Mouse (Mus musculus): Measurements from ENCODE around the gene Gm10570. TPM values are rescaled to one million over a fixed set of nuclear protein-coding genes. Genes with fewer than 3 reads are reported as not detected.
A peak's percentile ranks its signal among the peaks of the same experiment; 100 is the strongest.

The Gm10570 gene
- polyA plus RNA-seq, 1 experiment from 2014 or later, result not detected

DNA sequence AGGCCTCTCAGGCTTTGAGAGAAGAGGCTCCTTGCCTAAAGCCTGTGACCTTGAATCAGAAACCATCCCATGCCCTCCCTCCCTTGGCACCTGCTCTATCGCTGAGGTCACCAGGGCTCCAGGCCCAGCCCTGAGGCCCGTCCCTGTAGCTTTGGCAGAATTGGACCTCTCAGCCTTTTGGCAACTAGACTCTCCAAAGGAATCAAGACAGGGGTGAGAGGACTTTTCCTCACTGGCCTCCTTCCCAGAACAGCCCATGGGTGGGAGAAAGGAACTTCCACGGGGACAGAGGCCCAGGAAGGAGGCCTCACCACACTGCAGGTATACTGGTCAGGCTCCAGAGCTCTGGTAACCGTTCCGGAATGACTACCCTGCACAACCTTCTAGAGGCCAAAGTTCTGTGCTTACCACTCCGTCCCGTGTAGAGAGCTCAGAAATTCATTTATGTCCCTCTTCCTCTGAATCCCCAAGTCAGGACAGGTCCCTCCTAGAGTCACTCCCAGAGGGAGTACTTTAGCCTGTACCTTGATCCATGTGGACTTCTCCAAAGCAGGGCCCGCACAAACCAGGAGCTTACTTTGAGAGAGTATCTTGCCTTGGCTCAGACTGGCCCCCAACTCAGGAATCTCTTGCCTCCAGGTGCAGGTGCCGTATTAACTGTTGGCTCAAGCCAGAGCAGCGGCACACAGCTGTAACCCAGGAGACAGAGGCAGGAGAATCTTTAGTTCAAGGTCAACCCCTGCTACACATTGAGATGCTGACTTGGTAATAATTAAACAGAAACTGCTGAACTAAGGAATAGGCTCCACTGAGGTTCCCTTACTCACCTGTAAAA is 1.5 kb downstream of the Gm10570 start:
- Histone ChIP-seq H3K4me3 (ENCODE audit: low read depth, low read length) (no peak overlapping the region), H3K9ac (no peak overlapping the region), H3K4me1 (ENCODE audit: insufficient read depth) (no peaks in the 10 kb centered on the region), H3K27ac (ENCODE audit: low read depth) (no peak overlapping the region), H3K27me3 (ENCODE audit: insufficient read depth, low read length) (peaks cover 42% of the 10 kb centered on the region), H3K9me3 (ENCODE audit: low read depth, low read length) (no peaks in the 10 kb centered on the region), H3K36me3 (ENCODE audit: insufficient read depth) (no peaks in the 10 kb centered on the region), H3K4me2 (peak overlapping the region; percentile 93; the same call in 1 of the 2 replicates)
- no peak for TF ChIP-seq CTCF (IDR thresholded peaks at IDR 0.05; ENCODE audit: low read depth)
- ATAC-seq (ENCODE audit: insufficient read depth), result no peak
- DNase-seq, result no peak
- 71% methylated on average over 10 of the region's 10 CpGs for WGBS

DNA sequence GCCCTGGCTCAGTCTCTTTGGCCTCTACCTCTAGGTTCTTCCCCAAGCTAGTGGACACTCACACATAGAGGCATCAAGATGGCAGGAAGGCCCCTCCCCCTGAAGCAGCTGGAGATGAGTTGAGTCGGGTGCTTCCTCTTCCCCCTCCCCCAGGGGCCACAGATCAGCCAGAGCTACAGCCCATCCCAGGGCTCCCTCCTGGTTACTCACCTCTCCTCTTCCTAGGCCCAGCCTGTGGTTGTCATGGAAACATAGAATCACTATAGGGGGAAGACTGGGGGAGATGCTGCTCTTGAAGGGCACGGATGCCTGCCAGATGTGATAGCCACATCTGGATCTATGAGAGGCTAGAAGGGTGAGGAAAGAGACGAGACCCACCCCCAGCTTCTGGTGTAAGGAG is 3.7 kb downstream of the Gm10570 start:
- WGBS, result 26% methylated on average over 3 of the region's 3 CpGs

DNA sequence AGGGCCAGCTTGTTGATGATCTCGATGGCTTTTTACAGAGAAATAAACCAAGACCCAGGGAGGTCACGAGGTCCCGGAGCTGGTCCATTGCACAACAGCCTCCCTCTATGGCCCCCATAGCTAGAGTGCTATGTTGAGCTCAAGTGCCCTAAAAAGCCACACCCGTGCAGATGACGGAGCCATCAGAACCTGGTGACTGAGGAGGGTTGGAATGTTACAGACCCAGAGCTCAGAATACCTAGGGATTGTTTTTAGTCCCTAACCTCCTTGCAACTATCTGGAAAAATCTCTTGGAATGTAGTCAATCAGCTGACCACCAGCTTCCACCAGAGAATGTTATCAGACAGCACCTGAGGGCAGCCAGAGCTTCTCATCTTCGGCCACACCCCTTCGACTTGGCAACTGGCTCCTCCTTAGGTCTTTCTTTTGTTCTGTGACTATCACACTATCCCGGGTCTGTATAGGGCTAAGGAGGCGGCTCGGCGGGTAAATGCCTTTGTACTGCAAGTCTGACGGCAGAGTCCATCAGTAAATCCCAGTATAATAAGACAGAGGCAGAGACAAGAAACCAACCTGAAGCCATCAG is 6.1 kb downstream of the Gm10570 start:
- 52% methylated on average over 12 of the region's 12 CpGs for WGBS
- no peaks in the 10 kb centered on the region for H3K9me3 ChIP-seq (ENCODE audit: low read depth, low read length)
- ATAC-seq (ENCODE audit: insufficient read depth), result no peak
- no peaks in the 10 kb centered on the region for H3K4me1 ChIP-seq (ENCODE audit: insufficient read depth)
- no peak overlapping the region for H3K9ac ChIP-seq
- no peak for TF ChIP-seq CTCF (IDR thresholded peaks at IDR 0.05; ENCODE audit: low read depth)
- no peak for DNase-seq
- no peak overlapping the region for H3K4me3 ChIP-seq (ENCODE audit: low read depth, low read length)
- no peaks in the 10 kb centered on the region for H3K36me3 ChIP-seq (ENCODE audit: insufficient read depth)
- H3K4me2 ChIP-seq, result no peak overlapping the region
- no peak overlapping the region for H3K27ac ChIP-seq (ENCODE audit: low read depth)
- H3K27me3 ChIP-seq (ENCODE audit: insufficient read depth, low read length), result peaks cover 9% of the 10 kb centered on the region; the same call in 1 of the 2 replicates

More for the DNA sequence above, 3.7 kb downstream of the Gm10570 start:
- no peak overlapping the region for H3K4me3 ChIP-seq (ENCODE audit: low read depth, low read length)
- H3K27me3 ChIP-seq (ENCODE audit: insufficient read depth, low read length), result peaks cover 32% of the 10 kb centered on the region
- no peak overlapping the region for H3K9ac ChIP-seq
- no peak overlapping the region for H3K4me2 ChIP-seq
- no peak overlapping the region for H3K27ac ChIP-seq (ENCODE audit: low read depth)
- no peak for DNase-seq
- TF ChIP-seq CTCF (IDR thresholded peaks at IDR 0.05; ENCODE audit: low read depth), result no peak
- no peaks in the 10 kb centered on the region for H3K9me3 ChIP-seq (ENCODE audit: low read depth, low read length)
- H3K36me3 ChIP-seq (ENCODE audit: insufficient read depth), result no peaks in the 10 kb centered on the region
- no peaks in the 10 kb centered on the region for H3K4me1 ChIP-seq (ENCODE audit: insufficient read depth)
- no peak for ATAC-seq (ENCODE audit: insufficient read depth)

DNA sequence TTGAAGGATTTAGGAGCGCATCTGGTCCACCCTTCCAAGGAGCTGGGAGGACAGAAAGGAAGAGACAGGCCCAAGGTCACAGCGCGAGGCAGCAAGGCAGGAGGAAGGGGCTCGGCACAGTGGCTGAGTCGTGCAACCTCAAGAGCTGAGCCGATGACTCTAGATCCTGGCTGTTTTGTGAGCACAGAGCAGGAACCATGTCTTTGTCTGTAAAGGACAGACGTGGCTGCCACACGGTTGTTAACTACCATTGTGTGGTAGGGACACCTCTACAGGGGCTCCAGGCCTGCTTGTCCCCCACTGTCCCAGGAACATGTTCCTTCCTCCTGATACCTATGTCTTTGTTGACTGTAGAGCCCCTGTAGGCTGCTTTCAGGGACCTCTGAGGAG is 8.8 kb downstream of the Gm10570 start:
- Histone ChIP-seq H3K27me3 (ENCODE audit: insufficient read depth, low read length) (no peaks in the 10 kb centered on the region), H3K9ac (no peak overlapping the region), H3K4me2 (no peak overlapping the region), H3K4me1 (ENCODE audit: insufficient read depth) (peaks cover 3% of the 10 kb centered on the region; the same call in 1 of the 2 replicates), H3K4me3 (ENCODE audit: low read depth, low read length) (no peak overlapping the region), H3K36me3 (ENCODE audit: insufficient read depth) (no peaks in the 10 kb centered on the region), H3K27ac (ENCODE audit: low read depth) (no peak overlapping the region), H3K9me3 (ENCODE audit: low read depth, low read length) (no peaks in the 10 kb centered on the region)
- no peak for ATAC-seq (ENCODE audit: insufficient read depth)
- no peak for DNase-seq
- WGBS, result 76% methylated on average over 8 of the region's 8 CpGs
- no peak for TF ChIP-seq CTCF (IDR thresholded peaks at IDR 0.05; ENCODE audit: low read depth)

DNA sequence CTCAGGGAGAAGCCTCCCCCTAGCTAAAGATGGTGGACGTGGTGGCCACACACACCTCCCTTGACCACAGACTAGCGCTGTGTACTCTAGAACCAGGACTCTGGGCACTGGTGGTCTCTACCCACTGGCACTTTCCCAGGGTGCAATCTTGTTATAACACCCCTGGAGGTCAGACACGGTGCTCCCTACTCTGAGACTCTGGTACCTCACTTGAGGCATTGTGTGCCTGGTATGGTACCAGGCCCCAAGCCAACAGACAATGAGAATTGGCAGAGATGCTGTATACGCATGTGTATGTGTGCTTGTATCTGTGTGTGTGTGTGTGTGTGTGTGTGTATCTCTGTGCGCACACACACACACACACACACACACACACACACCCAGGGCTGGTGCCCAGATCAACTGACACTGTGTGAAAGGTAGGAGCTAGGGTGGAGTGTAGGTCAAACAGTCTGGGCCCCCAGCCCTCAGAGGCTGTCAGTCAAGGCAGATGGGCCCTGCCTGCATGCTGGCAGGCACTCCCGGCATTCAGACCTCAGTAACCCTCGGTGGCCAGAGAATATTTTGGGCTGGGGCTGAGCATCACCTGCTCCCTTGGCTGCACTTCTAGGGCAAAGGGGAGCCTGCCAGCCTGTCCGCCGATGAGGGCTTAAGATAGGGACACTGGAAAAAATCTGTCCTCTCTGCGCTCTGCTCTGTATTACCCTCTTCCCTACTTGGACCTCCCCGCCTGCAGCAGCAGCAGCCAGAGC is 9.4 kb downstream of the Gm10570 start:
- no peak for DNase-seq
- ATAC-seq (ENCODE audit: insufficient read depth), result no peak
- Histone ChIP-seq H3K36me3 (ENCODE audit: insufficient read depth) (no peaks in the 10 kb centered on the region), H3K4me1 (ENCODE audit: insufficient read depth) (peaks cover 3% of the 10 kb centered on the region; the same call in 1 of the 2 replicates), H3K27ac (ENCODE audit: low read depth) (no peak overlapping the region), H3K4me3 (ENCODE audit: low read depth, low read length) (no peak overlapping the region), H3K9ac (no peak overlapping the region), H3K4me2 (no peak overlapping the region), H3K27me3 (ENCODE audit: insufficient read depth, low read length) (no peaks in the 10 kb centered on the region), H3K9me3 (ENCODE audit: low read depth, low read length) (no peaks in the 10 kb centered on the region)
- WGBS, result 74% methylated on average over 11 of the region's 11 CpGs
- TF ChIP-seq CTCF (IDR thresholded peaks at IDR 0.05; ENCODE audit: low read depth), result no peak

DNA sequence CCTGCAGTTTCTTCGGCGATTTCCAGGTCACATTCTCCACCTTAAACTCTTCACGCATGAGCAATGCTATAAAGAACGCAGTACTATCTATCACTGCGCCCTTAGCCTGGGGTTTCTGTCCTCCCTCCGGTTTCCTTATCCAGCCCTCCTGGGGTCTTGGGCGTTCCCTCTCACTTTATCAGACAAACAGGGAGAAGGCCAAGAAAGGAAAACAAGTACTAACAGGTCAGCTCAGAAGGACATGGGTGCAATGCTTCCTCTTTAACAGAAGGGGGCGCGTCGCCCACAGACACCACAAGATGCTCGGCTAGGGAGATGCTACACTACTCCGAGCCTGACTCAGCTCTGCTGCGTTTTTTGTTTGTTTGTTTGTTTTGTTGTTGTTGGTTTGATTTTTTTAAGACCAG is 11.3 kb downstream of the Gm10570 start:
- DNase-seq (peak; percentile 76), ATAC-seq (ENCODE audit: insufficient read depth) (0 out of 2 replicates have a peak, but pooled peaks have one; percentile 26)
- H3K27me3 ChIP-seq (ENCODE audit: insufficient read depth, low read length), result no peaks in the 10 kb centered on the region
- TF ChIP-seq CTCF (IDR thresholded peaks at IDR 0.05; ENCODE audit: low read depth), result peak; percentile 78
- no peaks in the 10 kb centered on the region for H3K9me3 ChIP-seq (ENCODE audit: low read depth, low read length)
- H3K36me3 ChIP-seq (ENCODE audit: insufficient read depth), result no peaks in the 10 kb centered on the region
- H3K4me2 ChIP-seq, result no peak overlapping the region
- peaks cover 3% of the 10 kb centered on the region; the same call in 1 of the 2 replicates for H3K4me1 ChIP-seq (ENCODE audit: insufficient read depth)
- H3K27ac ChIP-seq (ENCODE audit: low read depth), result no peak overlapping the region
- H3K9ac ChIP-seq, result no peak overlapping the region
- H3K4me3 ChIP-seq (ENCODE audit: low read depth, low read length), result no peak overlapping the region
- WGBS, result 19% methylated on average over 13 of the region's 13 CpGs
